Mouse (Mus musculus) heart, embryonic 14.5 days (tissue): ENCODE measurements around the gene Thap4. TPM values are rescaled to one million over a fixed set of nuclear protein-coding genes. Genes with fewer than 3 reads are reported as not detected.

Source experiments
- ATAC-seq: fragments of 200-750 bp; cut with Nextera tagmentation; 2 replicates; pipeline ENCODE4 v1.8.0; 2017; ENCODE audit warnings: low read depth, moderate TSS enrichment; ENCODE audit not compliant: insufficient number of reproducible peaks, insufficient read depth, low FRiP score
- H3K27ac ChIP-seq, 2 experiments: fragments of 200-500 bp in 1 of 2; fragments of 300-500 bp in 1 of 2; sonication (generic) in 1 of 2; replicated peaks in 1 of 2; 2 replicates each; pipeline ENCODE4 v1.5.1; 2012 to 2014; ENCODE audit warnings: low read depth in 2 of 2, low read length in 2 of 2, control low read depth in 1 of 2, mild to moderate bottlenecking in 1 of 2, mixed read lengths in 1 of 2; ENCODE audit not compliant: control insufficient read depth in 1 of 2, insufficient read depth in 1 of 2
- H3K27me3 ChIP-seq: fragments of 300-500 bp; sonication (generic); 2 replicates; pipeline ENCODE4 v1.6.1; 2014; ENCODE audit warnings: mild to moderate bottlenecking, low read length, control low read depth; ENCODE audit not compliant: control insufficient read depth, insufficient read depth
- H3K36me3 ChIP-seq: fragments of 300-500 bp; sonication (generic); 2 replicates; pipeline ENCODE4 v1.6.1; 2014; ENCODE audit warnings: mild to moderate bottlenecking, control low read depth, low read length, mixed read lengths; ENCODE audit not compliant: control insufficient read depth, insufficient read depth
- H3K4me1 ChIP-seq, 2 experiments: fragments of 200-500 bp in 1 of 2; fragments of 300-500 bp in 1 of 2; sonication (generic) in 1 of 2; 2 replicates each; pipeline ENCODE4 v1.6.1; 2012 to 2014; ENCODE audit warnings: low read length in 2 of 2, control low read depth in 1 of 2, mixed read lengths in 1 of 2; ENCODE audit not compliant: control insufficient read depth in 2 of 2, insufficient read depth in 2 of 2
- H3K4me2 ChIP-seq: fragments of 300-500 bp; sonication (generic); 2 replicates; pipeline ENCODE4 v1.6.1; 2014; ENCODE audit warnings: mild to moderate bottlenecking, low read length
- H3K4me3 ChIP-seq, 2 experiments: fragments of 200-500 bp in 1 of 2; fragments of 300-500 bp in 1 of 2; sonication (generic) in 1 of 2; 2 replicates each; pipeline ENCODE4 v1.5.1; 2012 to 2014; ENCODE audit warnings: low read length in 2 of 2, mild to moderate bottlenecking in 2 of 2, control low read depth in 1 of 2, low read depth in 1 of 2, moderate library complexity in 1 of 2; ENCODE audit not compliant: control insufficient read depth in 1 of 2, insufficient read depth in 1 of 2
- H3K9ac ChIP-seq: fragments of 300-500 bp; sonication (generic); 2 replicates; pipeline ENCODE4 v1.6.1; 2014; ENCODE audit warnings: mild to moderate bottlenecking, low read length
- H3K9me3 ChIP-seq: fragments of 300-500 bp; sonication (generic); 2 replicates; pipeline ENCODE4 v1.6.1; 2016; ENCODE audit warnings: low read length, control low read depth; ENCODE audit not compliant: control insufficient read depth
- WGBS: fragments of 180-500 bp; shearing (Covaris S2); extraction: QIAGEN DNeasy Blood & Tissue Kit; methylation state at CpG from one replicate; pipeline ENCODE4 v1.1.7; 2014; 5-methylcytosine and 5-hydroxymethylcytosine counted together
- polyA plus RNA-seq: library from polyadenylated mRNA; unstranded; fragments of >200 nt; fragmentation: Nextera tagmentation; extraction: Ambion mirVana; gene quantifications from 2 replicates; pipeline ENCODE4 v1.2.1, GENCODE M21; 2014

The Thap4 gene
- polyA plus RNA-seq, 1 experiment from 2014 or later: 52.8 TPM

DNA sequence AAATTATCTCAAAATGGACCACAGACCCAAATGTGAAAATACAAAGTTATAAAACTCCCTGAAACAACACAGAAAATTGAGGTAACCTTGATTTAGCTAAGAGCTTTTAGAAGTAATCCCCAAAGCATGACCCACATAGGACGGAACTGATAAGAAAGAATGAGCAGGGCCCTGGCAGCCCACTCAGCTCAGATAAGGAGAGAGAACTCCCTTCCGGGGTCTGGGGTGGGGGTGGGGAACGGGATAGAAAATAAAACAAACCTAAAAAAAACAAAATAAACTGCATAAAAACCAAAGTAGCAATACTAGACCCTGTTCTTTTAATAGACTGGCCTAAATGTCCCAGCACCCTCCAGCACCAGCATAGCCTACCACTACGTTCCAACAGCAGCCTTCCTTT is 12.7 kb downstream of the Thap4 start:
- no peak for ATAC-seq
- Histone ChIP-seq H3K4me1 (peaks cover 10 to 20% of the 10 kb centered on the region in 2 experiments), H3K9ac (no peak overlapping the region), H3K4me3 (no peak overlapping the region), H3K27ac (peak overlapping the region; percentile 30 to 67), H3K27me3 (no peaks in the 10 kb centered on the region), H3K4me2 (peak overlapping the region; percentile 46), H3K36me3 (0 out of 2 replicates have a peak, but pooled peaks cover 4% of the 10 kb centered on the region), H3K9me3 (no peaks in the 10 kb centered on the region)
- WGBS: 6% methylated on average over 4 of the region's 4 CpGs

- no peaks in the 10 kb centered on the region for H3K9me3 ChIP-seq
- H3K27me3 ChIP-seq: no peaks in the 10 kb centered on the region
- H3K36me3 ChIP-seq: 0 out of 2 replicates have a peak, but pooled peaks cover 4% of the 10 kb centered on the region
- H3K9ac ChIP-seq: no peak overlapping the region
- H3K27ac ChIP-seq: no peak overlapping the region
- ATAC-seq: no peak
- H3K4me2 ChIP-seq: no peak overlapping the region
- no peak overlapping the region for H3K4me3 ChIP-seq
- WGBS: 84% methylated on average over 2 of the region's 2 CpGs
- H3K4me1 ChIP-seq: peaks cover 6 to 17% of the 10 kb centered on the region in 2 experiments
These were observed 14.0 kb downstream of the Thap4 start for GRCm38 (mm10) chr1:93740671-93741070.

DNA sequence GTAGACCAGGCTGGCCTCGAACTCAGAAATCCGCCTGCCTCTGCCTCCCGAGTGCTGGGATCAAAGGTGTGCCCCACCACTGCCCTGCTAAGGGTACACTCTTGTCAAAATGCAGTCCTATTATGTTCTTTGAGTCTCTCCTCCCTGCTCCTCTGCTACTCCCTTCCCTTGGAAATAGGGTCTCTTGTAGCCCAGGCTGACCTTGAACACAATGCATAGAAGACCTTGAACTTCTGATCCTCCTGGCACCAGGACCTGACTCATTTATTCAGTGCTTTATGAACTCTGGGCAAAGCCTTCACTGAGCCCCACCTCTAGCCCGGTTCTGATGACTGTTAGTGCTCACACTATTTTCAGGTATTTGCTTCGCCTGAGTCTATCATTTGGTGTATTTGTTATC is 17.0 kb downstream of the Thap4 start:
- Histone ChIP-seq H3K9me3 (no peaks in the 10 kb centered on the region), H3K27ac (no peak overlapping the region)
- ATAC-seq: no peak

GRCm38 (mm10) chr1:93735859-93736258 is 18.8 kb downstream of the Thap4 start:
- ATAC-seq: no peak
- H3K4me1 ChIP-seq: peaks cover 5 to 14% of the 10 kb centered on the region in 2 experiments; a peak in 3 of 4 replicates
- H3K27me3 ChIP-seq: no peaks in the 10 kb centered on the region
- H3K4me3 ChIP-seq: no peak overlapping the region
- H3K4me2 ChIP-seq: no peak overlapping the region
- no peaks in the 10 kb centered on the region for H3K36me3 ChIP-seq
- 84% methylated on average over 3 of the region's 3 CpGs for WGBS
- H3K9ac ChIP-seq: no peak overlapping the region
- no peaks in the 10 kb centered on the region for H3K9me3 ChIP-seq
- no peak overlapping the region for H3K27ac ChIP-seq

More for the DNA sequence above, 17.0 kb downstream of the Thap4 start:
- H3K36me3 ChIP-seq: no peaks in the 10 kb centered on the region
- WGBS: 91% methylated on average over 5 of the region's 5 CpGs
- no peak overlapping the region for H3K4me3 ChIP-seq
- peaks cover 6 to 16% of the 10 kb centered on the region in 2 experiments for H3K4me1 ChIP-seq
- H3K4me2 ChIP-seq: no peak overlapping the region
- no peak overlapping the region for H3K9ac ChIP-seq
- no peaks in the 10 kb centered on the region for H3K27me3 ChIP-seq

DNA sequence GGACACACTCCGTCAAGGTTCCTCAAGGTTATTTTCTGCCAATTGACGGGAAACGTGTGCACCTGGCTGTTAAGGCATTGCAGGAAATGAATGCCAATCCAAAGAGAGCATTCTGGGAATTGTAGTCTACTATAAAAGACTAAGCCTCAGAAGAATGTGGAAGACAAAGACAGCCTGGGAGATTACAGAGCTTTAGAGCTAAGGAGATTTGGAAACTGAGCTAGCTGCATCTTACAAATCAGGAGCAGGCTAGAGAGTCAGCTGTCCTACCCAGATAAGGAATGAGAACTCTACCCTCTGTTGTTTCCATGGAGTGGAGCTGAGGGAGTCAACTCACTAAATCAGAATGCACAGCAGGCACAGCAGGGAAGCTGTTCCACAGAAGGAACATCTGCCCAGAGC is 22.8 kb downstream of the Thap4 start:
- no peak for ATAC-seq
- no peak overlapping the region for H3K9ac ChIP-seq
- H3K27me3 ChIP-seq: no peaks in the 10 kb centered on the region
- peaks cover 6 to 10% of the 10 kb centered on the region in 2 experiments; a peak in 3 of 4 replicates for H3K4me1 ChIP-seq
- H3K27ac ChIP-seq: peak overlapping the region; percentile 50 to 51; a peak in 3 of 4 replicates
- H3K4me2 ChIP-seq: peak overlapping the region; percentile 51
- no peaks in the 10 kb centered on the region for H3K36me3 ChIP-seq
- peak overlapping the region in 1 of 2 experiments; percentile 17; a peak in 2 of 4 replicates for H3K4me3 ChIP-seq
- H3K9me3 ChIP-seq: no peaks in the 10 kb centered on the region
- WGBS: 8% methylated on average over 3 of the region's 3 CpGs

- Histone ChIP-seq H3K27ac (0 out of 4 replicates have a peak overlapping the region, but pooled peaks of 1 of the 2 experiments have one; percentile 10), H3K9ac (peak overlapping the region; percentile 25), H3K4me3 (peak overlapping the region in 1 of 2 experiments; percentile 17; a peak in 1 of 4 replicates)
These were observed 23.6 kb downstream of the Thap4 start for GRCm38 (mm10) chr1:93731103-93731502.

DNA sequence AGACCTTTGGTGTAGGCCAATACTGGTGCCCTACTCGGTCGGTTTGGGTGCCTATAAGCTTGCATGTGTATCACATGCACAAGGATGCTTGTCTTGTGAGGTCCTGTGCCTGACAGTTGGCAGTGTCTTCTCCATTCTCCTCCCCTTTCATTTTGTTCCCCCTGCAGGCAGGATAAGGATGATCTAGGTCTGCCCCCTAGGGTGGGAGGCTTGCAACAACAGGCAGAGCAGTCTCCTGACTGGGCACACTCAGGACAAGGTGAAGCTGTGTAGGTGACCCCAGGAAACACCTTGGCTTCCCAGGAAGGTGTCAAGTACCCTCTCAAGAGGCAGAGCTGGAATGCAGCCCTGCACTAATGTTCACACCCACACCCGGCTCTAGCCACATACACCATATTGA is 27.7 kb downstream of the Thap4 start:
- H3K9ac ChIP-seq: no peak overlapping the region
- no peak overlapping the region for H3K27ac ChIP-seq
- peaks cover 11 to 13% of the 10 kb centered on the region in 2 experiments for H3K4me1 ChIP-seq
- ATAC-seq: peak; percentile 27; the same call in 1 of the 2 replicates
- H3K9me3 ChIP-seq: no peaks in the 10 kb centered on the region
- H3K27me3 ChIP-seq: no peaks in the 10 kb centered on the region
- no peak overlapping the region for H3K4me2 ChIP-seq
- H3K4me3 ChIP-seq: no peak overlapping the region
- H3K36me3 ChIP-seq: peaks cover 14% of the 10 kb centered on the region
- 53% methylated on average over 3 of the region's 3 CpGs for WGBS

More at GRCm38 (mm10) chr1:93731103-93731502, 23.6 kb downstream of the Thap4 start:
- H3K27me3 ChIP-seq: no peaks in the 10 kb centered on the region
- ATAC-seq: no peak; the same call in 1 of the 2 replicates
- peak overlapping the region; percentile 51 for H3K4me2 ChIP-seq
- peaks cover 6 to 10% of the 10 kb centered on the region in 2 experiments; a peak in 3 of 4 replicates for H3K4me1 ChIP-seq
- no peaks in the 10 kb centered on the region for H3K36me3 ChIP-seq
- H3K9me3 ChIP-seq: no peaks in the 10 kb centered on the region
- WGBS: 82% methylated on average over 5 of the region's 5 CpGs

DNA sequence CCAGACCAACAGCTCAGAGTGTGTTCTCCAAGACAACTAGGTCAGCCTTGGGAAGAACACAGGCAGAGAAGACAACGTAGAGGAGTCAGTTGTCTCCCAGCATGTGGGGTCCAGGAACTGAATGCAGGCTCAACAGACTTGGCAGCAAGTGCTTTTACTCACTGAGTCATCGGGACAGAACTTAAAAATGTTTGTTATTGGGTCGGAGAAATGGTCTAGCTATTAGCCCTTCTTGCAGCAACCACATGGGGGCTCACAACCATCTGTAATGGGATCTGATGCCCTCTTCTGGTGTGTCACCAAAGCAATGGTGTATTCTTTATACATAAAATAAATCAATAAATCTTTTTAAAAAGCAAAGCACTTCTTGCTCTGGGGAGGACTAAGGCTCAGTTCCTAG is 28.5 kb downstream of the Thap4 start:
- Histone ChIP-seq H3K4me3 (no peak overlapping the region), H3K9me3 (no peaks in the 10 kb centered on the region), H3K36me3 (peaks cover 19% of the 10 kb centered on the region), H3K9ac (no peak overlapping the region), H3K4me2 (no peak overlapping the region), H3K4me1 (peaks cover 8 to 10% of the 10 kb centered on the region in 2 experiments), H3K27ac (no peak overlapping the region), H3K27me3 (no peaks in the 10 kb centered on the region)
- WGBS: 77% methylated on average over 3 of the region's 3 CpGs
- ATAC-seq: no peak
